Mouse (Mus musculus): ENCODE measurements at regions not wholly inside any gene's neighbourhood (a gene's known extent, or its start where the extent isn't known, plus 50 kb on each side); places are given as distances from the start of the nearest gene placed in this dataset.

GRCm38 (mm10) chr8:76540611-76541010 is 358.6 kb upstream of the Nr3c2 start:
- no peak for DNase-seq

GRCm38 (mm10) chr8:76551681-76552080 is 347.6 kb upstream of the Nr3c2 start:
- no peak for DNase-seq

- no peak for DNase-seq
Observed at GRCm38 (mm10) chr8:76601566-76601965, 297.7 kb upstream of the Nr3c2 start.

- no peak for DNase-seq
Observed at GRCm38 (mm10) chr8:76618721-76619120, 280.5 kb upstream of the Nr3c2 start.

- DNase-seq = no peak
Observed at GRCm38 (mm10) chr8:76620853-76621252, 278.4 kb upstream of the Nr3c2 start.

DNA sequence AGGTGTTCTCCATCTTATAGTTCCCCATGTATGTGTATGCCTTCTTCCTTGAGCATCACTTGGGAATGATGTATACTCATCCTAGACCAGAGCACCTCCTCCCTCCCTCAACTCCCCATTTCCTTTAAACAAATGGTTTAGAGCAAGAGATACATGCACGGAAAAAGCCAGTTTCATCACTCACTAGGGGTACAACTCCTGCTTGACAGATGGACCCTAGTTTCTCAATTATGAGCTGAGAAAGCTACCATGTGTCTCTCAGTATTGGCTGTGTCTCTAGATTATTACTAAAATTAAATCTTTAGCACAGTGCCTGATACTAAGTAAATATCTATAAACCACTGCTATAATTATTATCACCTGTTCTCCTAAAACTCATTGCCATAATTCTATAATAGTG is 266.2 kb upstream of the Nr3c2 start:
- DNase-seq = no peak

Measured in right cerebral cortex, adult 18-20 months (tissue).